Mouse (Mus musculus) ES-E14 (cell line): ENCODE data around the gene Nrap. TPM values are rescaled to one million over a fixed set of nuclear protein-coding genes. Genes with fewer than 3 reads are reported as not detected.

Source experiments
- DNase-seq: peaks from one replicate; pipeline ENCODE4 v3.0.0-alpha.2; 2013; ENCODE audit warnings: low read depth, low spot score
- H3K27ac ChIP-seq: 2 replicates; pipeline ENCODE4 v1.5.1; 2012; ENCODE audit warnings: low read depth, mild to moderate bottlenecking, low read length, moderate library complexity, mixed read lengths; ENCODE audit not compliant: poor library complexity, insufficient read depth, severe bottlenecking
- H3K36me3 ChIP-seq: 2 replicates; pipeline ENCODE4 v1.6.1; 2012; ENCODE audit warnings: mild to moderate bottlenecking, low read length, moderate library complexity, mixed read lengths; ENCODE audit not compliant: control insufficient read depth, poor library complexity, insufficient read depth, severe bottlenecking
- H3K4me1 ChIP-seq, 2 experiments: fragments of 150-350 bp in 1 of 2; sonication (generic) in 1 of 2; 2 replicates each; pipeline ENCODE4 v1.6.1; 2012; ENCODE audit warnings: low read length in 2 of 2, mild to moderate bottlenecking in 1 of 2, mixed read lengths in 1 of 2; ENCODE audit not compliant: control insufficient read depth in 2 of 2, insufficient read depth in 2 of 2, poor library complexity in 1 of 2
- H3K4me3 ChIP-seq, 2 experiments: fragments of 150-350 bp in 1 of 2; sonication (generic) in 1 of 2; 2 replicates each; pipeline ENCODE4 v1.5.1; 2012; ENCODE audit warnings: low read length in 2 of 2, low read depth in 1 of 2, mild to moderate bottlenecking in 1 of 2, mixed read lengths in 1 of 2; ENCODE audit not compliant: insufficient read depth in 1 of 2, poor library complexity in 1 of 2, severe bottlenecking in 1 of 2
- H3K9ac ChIP-seq: 2 replicates; pipeline ENCODE4 v1.6.1; 2012; ENCODE audit warnings: low read depth, mild to moderate bottlenecking, low read length, mixed read lengths; ENCODE audit not compliant: poor library complexity, insufficient read depth, severe bottlenecking
- H3K9me3 ChIP-seq: fragments of 150-350 bp; sonication (generic); 2 replicates; pipeline ENCODE4 v1.6.1; 2012; ENCODE audit warnings: low read depth, mild to moderate bottlenecking, low read length; ENCODE audit not compliant: control insufficient read depth, insufficient read depth
- CHD2 ChIP-seq: IDR thresholded peaks from 2 replicates; pipeline ENCODE4 v1.6.1; 2014; ENCODE audit warnings: mild to moderate bottlenecking, low read depth, low read length, inconsistent platforms
- HCFC1 ChIP-seq: IDR thresholded peaks from 2 replicates; pipeline ENCODE4 v1.6.1; 2012; ENCODE audit warnings: low read length, inconsistent platforms, borderline replicate concordance; ENCODE audit not compliant: insufficient read depth
- MAFK ChIP-seq: IDR thresholded peaks from 2 replicates; pipeline ENCODE4 v1.6.1; 2014; ENCODE audit warnings: mild to moderate bottlenecking, low read depth, low read length, inconsistent platforms; ENCODE audit not compliant: insufficient read depth
- ZC3H11A ChIP-seq: IDR thresholded peaks from 2 replicates; pipeline ENCODE4 v1.6.1; 2012; ENCODE audit warnings: low read depth, mild to moderate bottlenecking, inconsistent platforms, low read length, borderline replicate concordance
- ZNF384 ChIP-seq: IDR thresholded peaks from 2 replicates; pipeline ENCODE4 v1.6.1; 2012; ENCODE audit warnings: low read depth, low read length, inconsistent platforms
- in situ Hi-C, 2 experiments: fragments of 600-800 bp; cut with MboI; formaldehyde crosslinking; loops; one replicate each; pipeline ENCODE4 v1.15.1; 2025; ENCODE audit warnings: low sequenced_read_pairs in 2 of 2, inconsistent platforms in 1 of 2; ENCODE audit not compliant: unreplicated experiment in 2 of 2
- total RNA-seq: library from RNA; depleted of rRNA; stranded (reverse); fragments of 300-350 nt; gene quantifications from 2 replicates; pipeline ENCODE4 v1.2.3, GENCODE M21; 2012

Gene Nrap
- total RNA-seq, 1 experiment: 0.09 TPM

GRCm38 (mm10) chr19:56423370-56423769 is 33.5 kb upstream of the Nrap start:
- H3K4me3 ChIP-seq: no peak overlapping the region
- H3K4me1 ChIP-seq: peaks cover 0 to 6% of the 10 kb centered on the region in 2 experiments; a peak in 1 of 4 replicates
- TF ChIP-seq ZNF384 (no peak), MAFK (no peak), CHD2 (no peak), ZC3H11A (no peak)
- no peak overlapping the region for H3K9ac ChIP-seq
- no peak for DNase-seq
- in situ Hi-C loops: no loop called here
- no peak overlapping the region for H3K27ac ChIP-seq
- no peaks in the 10 kb centered on the region for H3K36me3 ChIP-seq
- H3K9me3 ChIP-seq: no peaks in the 10 kb centered on the region

GRCm38 (mm10) chr19:56422476-56423338 is 32.9 kb upstream of the Nrap start:
- peak; percentile 84 for DNase-seq
- no peaks in the 10 kb centered on the region for H3K36me3 ChIP-seq
- no peak overlapping the region for H3K27ac ChIP-seq
- no peaks in the 10 kb centered on the region for H3K9me3 ChIP-seq
- H3K4me3 ChIP-seq: no peak overlapping the region
- peaks cover 0 to 6% of the 10 kb centered on the region in 2 experiments; a peak in 1 of 4 replicates for H3K4me1 ChIP-seq
- H3K9ac ChIP-seq: no peak overlapping the region
- in situ Hi-C loops: no loop called here
- TF ChIP-seq MAFK (no peak), HCFC1 (no peak), ZNF384 (no peak), ZC3H11A (peak; percentile 90), CHD2 (no peak)

GRCm38 (mm10) chr19:56420345-56420744 is 30.5 kb upstream of the Nrap start:
- in situ Hi-C loops: no loop called here

GRCm38 (mm10) chr19:56419452-56419851 is 29.6 kb upstream of the Nrap start:
- in situ Hi-C loops: no loop called here
- DNase-seq: peak; percentile 82
- Histone ChIP-seq H3K4me1 (peaks cover 0 to 6% of the 10 kb centered on the region in 2 experiments; a peak in 1 of 4 replicates), H3K9ac (no peak overlapping the region), H3K36me3 (no peaks in the 10 kb centered on the region), H3K27ac (no peak overlapping the region), H3K9me3 (no peaks in the 10 kb centered on the region), H3K4me3 (no peak overlapping the region)
- no peak for TF ChIP-seq MAFK
- TF ChIP-seq HCFC1: no peak
- TF ChIP-seq ZNF384: no peak
- TF ChIP-seq ZC3H11A: no peak
- no peak for TF ChIP-seq CHD2

More at GRCm38 (mm10) chr19:56420345-56420744, 30.5 kb upstream of the Nrap start:
- Histone ChIP-seq H3K4me3 (no peak overlapping the region), H3K9ac (no peak overlapping the region), H3K4me1 (peaks cover 0 to 6% of the 10 kb centered on the region in 2 experiments; a peak in 1 of 4 replicates), H3K9me3 (no peaks in the 10 kb centered on the region), H3K36me3 (no peaks in the 10 kb centered on the region), H3K27ac (no peak overlapping the region)
- no peak for DNase-seq
- TF ChIP-seq ZNF384 (peak; percentile 64; the same call in 1 of the 2 replicates), ZC3H11A (no peak), CHD2 (no peak)
